Mouse (Mus musculus) mouse embryonic stem cell (cell line): ENCODE data around the gene Katnb1.

ENCODE experiments used
- in situ Hi-C, 2 experiments: fragments of 300-500 bp; cut with MboI; formaldehyde crosslinking; loops; 1 replicate in 1 of 2; 3 replicates in 1 of 2; pipeline ENCODE4 v1.14.3; 2019 to 2020; ENCODE audit warnings: low sequenced_read_pairs in 2 of 2, low pct_unique_long_range_greater_than_20kb in 1 of 2, mixed read lengths in 1 of 2; ENCODE audit not compliant: unreplicated experiment in 1 of 2

Katnb1 gene

DNA sequence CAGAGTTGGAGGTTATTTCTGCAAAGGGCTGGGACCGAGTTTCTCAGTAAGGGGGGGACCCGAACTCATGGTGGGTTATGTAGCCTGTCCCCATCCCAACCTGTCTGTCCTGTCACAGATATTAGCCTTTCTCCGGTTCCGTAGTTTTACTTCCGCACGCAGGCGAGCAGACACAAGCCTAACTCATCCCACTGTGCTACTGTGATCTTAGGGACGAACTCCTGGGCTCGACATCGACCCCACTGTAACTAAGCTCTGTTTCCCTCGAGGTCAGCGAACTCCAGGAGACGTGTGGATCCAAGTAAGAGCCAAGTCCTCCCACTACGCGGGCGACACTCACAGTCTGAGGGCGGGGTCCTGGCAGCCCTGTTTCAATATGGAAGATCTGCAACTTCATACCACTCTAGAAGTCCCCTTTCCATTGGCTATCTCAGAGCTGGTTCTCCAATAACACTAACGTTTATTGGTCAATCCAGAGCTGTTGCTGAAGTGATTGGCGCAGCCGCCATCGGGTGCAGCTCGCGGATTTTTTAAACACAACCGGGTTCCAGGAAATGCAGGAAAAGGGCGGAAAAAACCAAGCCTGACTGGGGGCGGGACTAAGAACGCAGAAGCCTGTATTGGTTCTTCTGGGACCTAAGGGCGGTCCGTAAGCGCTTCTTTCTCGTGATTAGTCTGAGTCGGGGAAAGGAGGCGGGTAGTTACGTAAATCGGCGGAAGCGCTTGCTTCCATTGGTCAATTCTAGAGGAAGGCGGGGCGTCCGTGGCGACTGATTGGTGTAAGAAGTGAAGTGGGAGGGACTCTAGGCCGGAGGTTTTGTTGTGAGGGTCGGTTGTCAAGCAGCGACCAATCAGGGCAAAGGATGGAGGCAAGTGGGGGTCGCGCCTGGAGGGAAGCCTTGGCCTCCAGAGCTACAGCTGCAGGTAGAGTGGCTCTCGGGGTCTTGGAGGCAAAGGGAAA is at the start of gene Katnb1:
Gene Katnb1, plus strand, starts transcription at position 806 of the 961 bp plus-strand sequence.
- in situ Hi-C loops: no loop called here

DNA sequence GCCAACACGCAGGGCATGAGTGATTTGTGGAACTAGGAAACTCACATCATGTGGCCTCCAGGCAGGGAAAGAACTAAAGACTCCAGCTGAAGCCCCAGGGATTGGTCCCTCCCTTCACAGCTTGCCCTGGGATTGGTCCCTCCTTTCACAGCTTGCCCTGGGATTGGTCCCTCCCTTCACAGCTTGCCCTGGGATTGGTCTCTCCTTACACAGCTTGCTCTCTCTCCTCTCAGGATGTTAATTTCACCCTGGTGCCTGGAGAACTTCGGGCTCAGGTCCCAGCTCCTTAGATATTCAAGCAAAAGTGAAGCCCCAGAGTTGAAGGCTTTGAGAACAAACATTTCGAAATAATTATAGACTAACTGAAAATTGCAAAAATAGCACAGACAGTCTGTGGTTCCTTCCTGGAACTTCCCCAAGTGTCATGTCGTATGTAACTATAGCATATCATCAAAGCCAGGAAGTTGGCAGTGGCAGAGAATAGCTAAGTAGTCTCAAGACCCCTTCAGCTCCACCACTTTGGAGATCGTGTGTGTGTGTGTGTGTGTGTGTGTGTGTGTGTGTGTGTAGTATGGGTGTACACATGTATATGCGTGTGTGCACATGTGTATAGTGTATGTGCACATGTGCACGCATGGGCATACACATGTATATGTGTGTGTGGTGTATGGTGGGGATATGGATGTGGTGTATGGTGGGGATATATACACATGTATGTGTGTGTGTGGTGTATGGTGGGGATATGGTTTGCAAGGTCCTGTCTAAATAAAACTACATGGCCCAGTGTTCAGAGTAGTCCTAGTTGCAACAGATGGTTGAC is 43.7 kb upstream of the Katnb1 start:
- in situ Hi-C loops: no loop called here

GRCm38 (mm10) chr8:95041883-95042784 is 38.9 kb upstream of the Katnb1 start:
- in situ Hi-C loops: no loop called here

DNA sequence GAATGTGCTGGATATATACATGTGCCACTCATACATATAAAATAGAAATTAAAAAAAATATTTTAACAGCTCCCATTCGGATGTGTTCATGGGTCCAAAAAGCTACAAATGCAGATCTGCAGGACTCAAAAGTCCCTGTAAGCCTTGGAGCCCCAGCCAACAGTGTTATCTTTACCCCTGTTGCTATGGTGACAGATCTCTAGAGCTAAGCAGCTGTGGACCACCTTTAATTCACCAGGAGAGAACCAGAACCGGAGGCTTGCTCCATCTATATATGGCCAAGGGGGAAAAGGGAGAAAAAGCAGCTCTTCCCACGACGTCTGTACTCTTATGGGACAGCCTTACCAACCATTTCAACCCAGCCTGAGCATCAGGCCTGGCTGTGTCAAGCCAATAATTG is 36.2 kb upstream of the Katnb1 start:
- in situ Hi-C loops: no loop called here

DNA sequence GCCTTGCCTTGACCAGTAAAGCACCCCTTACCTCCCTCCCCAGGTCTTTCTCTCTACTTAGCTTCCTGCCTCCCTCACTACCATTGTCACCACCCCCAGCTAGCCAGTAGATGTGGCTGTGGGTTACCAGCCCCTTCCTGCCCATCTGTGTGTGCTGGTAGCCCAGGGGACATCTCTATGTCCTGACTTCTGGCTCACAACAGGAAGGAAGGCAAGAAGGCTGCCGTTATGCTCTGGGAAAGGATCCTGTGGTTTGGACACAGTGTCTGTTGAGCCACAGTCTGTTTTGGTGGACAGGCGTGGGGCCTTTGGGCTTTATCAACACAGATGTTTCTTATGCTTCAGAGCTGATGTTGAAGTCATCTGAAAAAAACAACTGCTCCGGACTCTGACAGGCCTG is 34.0 kb upstream of the Katnb1 start:
- in situ Hi-C loops: no loop called here

- in situ Hi-C loops: no loop called here
These were observed 32.9 kb upstream of the Katnb1 start for GRCm38 (mm10) chr8:95047884-95048680.

DNA sequence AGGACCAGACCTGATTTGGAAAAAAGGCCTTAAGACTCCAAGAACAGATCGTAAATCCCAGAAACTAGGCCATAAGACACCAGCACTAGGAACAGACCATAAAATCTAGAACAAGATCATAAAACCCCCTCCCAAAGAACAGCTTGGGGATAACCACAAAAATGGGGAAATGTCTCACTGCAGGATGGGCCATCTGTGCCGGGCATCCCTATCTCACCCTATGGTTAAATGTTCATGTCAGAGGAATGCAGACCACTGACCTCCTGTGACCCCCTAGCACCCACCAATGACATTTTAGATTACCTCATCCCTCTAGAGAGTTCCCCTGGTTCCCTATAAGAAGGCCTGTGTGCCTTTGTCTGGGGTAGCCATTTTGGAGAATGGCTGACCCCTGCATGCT is 31.4 kb upstream of the Katnb1 start:
- in situ Hi-C loops: no loop called here

GRCm38 (mm10) chr8:95054438-95054837 is 26.5 kb upstream of the Katnb1 start:
- in situ Hi-C loops: no loop called here

DNA sequence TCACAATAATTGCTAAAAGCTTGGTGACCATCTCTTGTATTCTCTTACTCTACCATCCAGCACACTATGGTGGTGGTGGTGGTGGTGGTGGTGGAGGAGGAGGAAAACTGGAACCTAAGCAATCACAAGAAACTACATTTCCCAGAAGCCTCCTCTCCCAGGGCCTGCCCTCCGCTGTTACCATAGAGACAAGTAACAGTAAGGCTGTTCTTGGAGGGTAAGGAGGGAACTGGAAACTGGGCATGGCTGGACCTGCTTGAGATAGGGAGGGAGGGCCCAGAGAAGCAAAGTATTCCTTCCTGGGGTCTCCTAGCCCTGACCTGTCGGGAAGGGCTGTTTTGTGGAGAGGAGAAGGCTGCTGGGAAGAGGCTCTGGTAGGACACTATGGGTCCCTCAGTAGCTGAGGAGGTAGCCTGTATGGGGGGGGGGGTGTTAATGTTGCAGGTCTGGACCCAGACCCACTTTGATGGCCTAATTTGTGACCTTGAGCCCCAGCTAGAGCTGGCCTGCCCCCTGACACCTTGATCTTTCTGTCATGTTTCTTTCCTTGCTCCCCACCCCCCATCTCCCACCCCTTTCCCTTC is 26.0 kb upstream of the Katnb1 start, which contains the start of gene Drc7:
Gene Drc7, plus strand, starts transcription at position 177 of the 584 bp plus-strand sequence.
- in situ Hi-C loops: no loop called here

GRCm38 (mm10) chr8:95056414-95056813 is 24.6 kb upstream of the Katnb1 start:
- in situ Hi-C loops: no loop called here

DNA sequence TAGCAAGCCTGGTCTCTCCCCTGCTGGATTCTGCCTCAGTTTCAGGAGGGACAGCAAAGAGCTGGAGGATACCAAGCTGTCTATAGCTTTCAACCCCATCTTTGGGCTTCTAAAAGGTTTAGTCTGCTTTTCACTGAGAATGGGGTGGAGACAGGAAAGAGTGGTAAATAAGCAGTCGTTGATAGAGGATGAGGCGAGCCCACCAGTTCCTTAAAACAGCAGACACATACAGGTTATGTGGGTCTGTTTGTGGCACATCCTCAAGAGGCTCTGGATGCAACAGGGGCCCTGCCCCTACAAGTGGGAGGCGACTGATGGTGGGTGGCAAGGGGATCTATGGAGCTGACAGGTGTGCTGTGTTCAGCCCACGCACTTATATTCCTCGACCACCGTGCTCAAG is 22.3 kb upstream of the Katnb1 start:
- in situ Hi-C loops: no loop called here

GRCm38 (mm10) chr8:95059812-95060533 is 21.0 kb upstream of the Katnb1 start:
- in situ Hi-C loops: no loop called here

- in situ Hi-C loops: no loop called here
These were observed 16.5 kb upstream of the Katnb1 start for GRCm38 (mm10) chr8:95064531-95064930.

DNA sequence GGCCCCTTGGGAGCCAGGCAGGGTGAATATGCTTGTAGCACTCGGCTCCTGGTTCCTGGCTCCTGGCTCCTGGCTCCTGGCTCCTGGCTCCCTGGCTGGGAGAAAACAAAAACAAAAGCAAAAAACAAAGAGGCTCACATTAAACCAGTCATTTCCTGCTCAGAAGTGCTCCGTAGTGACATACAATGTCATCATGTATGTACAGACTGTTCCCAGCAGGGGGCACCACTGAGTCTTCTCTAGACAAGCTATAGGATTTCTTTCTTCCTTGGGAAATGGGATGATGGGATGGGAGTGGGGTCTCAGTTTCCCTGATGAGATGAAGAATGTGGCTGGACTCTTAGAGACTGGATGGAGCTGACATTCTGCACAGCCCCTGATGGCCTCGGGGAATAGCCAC is 13.4 kb upstream of the Katnb1 start:
- in situ Hi-C loops: no loop called here

DNA sequence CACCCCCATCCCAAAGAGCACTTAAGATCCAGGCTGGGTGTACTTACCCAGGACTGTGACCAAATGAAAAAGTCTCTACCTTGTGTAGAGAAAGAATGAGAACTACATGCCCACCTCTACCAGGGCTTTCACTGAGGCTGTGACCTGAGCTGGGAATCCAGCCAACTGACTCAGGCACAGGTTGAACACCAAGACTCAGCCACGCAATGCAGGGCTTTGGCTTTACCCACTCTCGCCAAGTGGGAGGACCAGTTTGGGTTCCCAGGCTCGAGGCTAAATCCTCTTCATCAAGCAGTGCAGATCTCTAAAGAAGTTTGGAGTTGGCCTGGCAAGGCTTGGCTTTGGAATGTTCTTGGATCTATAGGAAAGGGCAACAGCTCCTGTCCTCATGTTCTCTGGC is 5.5 kb upstream of the Katnb1 start:
- in situ Hi-C loops: no loop called here

DNA sequence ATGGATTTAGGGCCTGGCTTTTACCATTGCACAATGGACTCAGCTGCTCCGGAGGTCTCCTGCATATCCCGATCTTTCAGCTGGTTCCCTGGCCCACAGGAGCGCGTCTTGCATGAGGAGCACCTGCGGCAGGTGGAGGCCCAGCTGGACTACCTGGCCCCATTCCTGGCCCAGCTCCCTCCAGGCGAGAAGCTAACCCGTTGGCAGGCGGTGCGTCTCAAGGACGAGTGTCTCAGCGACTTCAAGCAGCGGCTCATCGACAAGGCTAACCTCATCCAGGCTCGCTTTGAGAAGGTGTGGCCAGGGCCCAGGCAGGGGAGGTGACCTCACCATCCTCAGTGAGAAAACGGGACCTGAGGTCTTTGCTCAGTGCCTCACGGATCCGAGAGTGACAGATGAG is 4.8 kb upstream of the Katnb1 start:
- in situ Hi-C loops: no loop called here

DNA sequence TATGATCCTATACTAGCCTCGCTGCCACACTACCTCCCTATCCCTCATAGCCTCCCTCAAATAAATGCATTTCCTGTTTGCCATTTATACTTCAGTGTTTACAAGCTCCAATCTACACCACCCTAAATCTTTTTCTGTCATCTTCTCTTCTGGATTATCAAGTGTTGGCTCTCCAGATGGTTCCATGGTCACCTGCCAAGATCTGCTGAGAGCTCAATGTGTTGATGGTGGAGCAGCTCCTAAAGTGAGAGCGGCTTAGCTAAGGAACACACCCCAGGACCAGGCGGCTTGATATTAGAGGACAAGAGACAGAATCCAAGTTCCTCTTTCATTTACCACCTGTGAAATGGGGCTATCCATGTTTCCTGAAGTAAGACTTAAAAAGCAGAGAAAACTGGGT is 2.9 kb upstream of the Katnb1 start:
- in situ Hi-C loops: no loop called here
